Mouse (Mus musculus) erythroblast, embryonic 14.5 days (primary cell): ENCODE measurements at regions not wholly inside any gene's neighbourhood (a gene's known extent, or its start where the extent isn't known, plus 50 kb on each side); places are given as distances from the start of the nearest gene placed in this dataset.

ENCODE experiments used
- GATA1 ChIP-seq: IDR thresholded peaks from 2 replicates; pipeline ENCODE4 v1.6.1; 2012; ENCODE audit warnings: low read length, inconsistent platforms, mixed read lengths
- TAL1 ChIP-seq: IDR thresholded peaks from 3 replicates; pipeline ENCODE4 v1.6.1; 2012; ENCODE audit warnings: low read length, inconsistent platforms, mixed read lengths

GRCm38 (mm10) chr5:133662474-133663256, 436.8 kb upstream of the Castor2 start:
- TF ChIP-seq TAL1 (no peak), GATA1 (no peak)
